Mouse (Mus musculus) macrophage (primary cell): ENCODE data around the gene Oas1e. TPM values are rescaled to one million over a fixed set of nuclear protein-coding genes. Genes with fewer than 3 reads are reported as not detected.
"Not testable (repeated sequence)": the region's sequence is repeated elsewhere in the genome, so short reads cannot be mapped to it uniquely, and the experiment has no call there.

Experiments used
- H3K27ac ChIP-seq: fragments of 350-480 bp; formaldehyde crosslinking; 2 replicates; pipeline ENCODE4 v1.9.0; 2021
- H3K36me3 ChIP-seq: fragments of 350-480 bp; formaldehyde crosslinking; 2 replicates; pipeline ENCODE4 v1.9.0; 2021; ENCODE audit errors: inconsistent target
- H3K4me3 ChIP-seq: fragments of 350-480 bp; formaldehyde crosslinking; 2 replicates; pipeline ENCODE4 v1.9.0; 2021; ENCODE audit errors: inconsistent target
- H3K79me2 ChIP-seq: fragments of 350-480 bp; formaldehyde crosslinking; 2 replicates; pipeline ENCODE4 v1.9.0; 2021; ENCODE audit errors: inconsistent target
- WGBS: methylation state at CpG from one replicate; pipeline ENCODE4 v1.1.7; 2026; ENCODE audit warnings: inconsistent platforms; ENCODE audit not compliant: missing documents; 5-methylcytosine and 5-hydroxymethylcytosine counted together
- polyA plus RNA-seq: library from polyadenylated mRNA; stranded (reverse); fragments of 250-400 nt; gene quantifications from 3 replicates; pipeline ENCODE4 v1.2.4, GENCODE M21; 2018; ENCODE audit warnings: inconsistent platforms

Gene Oas1e
- polyA plus RNA-seq, 1 experiment from 2014 or later: not detected

DNA sequence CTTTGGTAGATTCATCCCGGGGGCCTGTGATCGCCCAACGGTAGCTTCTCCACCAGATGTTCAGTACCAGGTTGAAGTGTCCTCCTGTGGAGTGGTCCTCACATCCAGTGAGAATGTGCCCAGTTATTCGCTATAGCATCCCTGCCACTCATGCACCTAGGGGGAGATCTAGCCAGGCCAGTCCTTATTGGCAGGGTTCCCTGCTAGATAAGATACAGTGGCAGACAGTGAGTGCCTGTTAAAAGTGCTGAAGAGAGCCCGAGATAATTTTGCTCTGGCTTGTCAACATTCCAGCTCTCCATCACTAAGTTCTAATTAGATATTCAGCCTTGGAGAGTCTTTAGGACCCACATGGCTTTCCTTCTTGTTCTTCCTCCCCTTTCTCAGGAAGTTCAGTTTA is 2.8 kb upstream of the Oas1e start:
- not testable (repeated sequence) for H3K4me3 ChIP-seq
- 87% methylated on average over 5 of the region's 5 CpGs for WGBS

DNA sequence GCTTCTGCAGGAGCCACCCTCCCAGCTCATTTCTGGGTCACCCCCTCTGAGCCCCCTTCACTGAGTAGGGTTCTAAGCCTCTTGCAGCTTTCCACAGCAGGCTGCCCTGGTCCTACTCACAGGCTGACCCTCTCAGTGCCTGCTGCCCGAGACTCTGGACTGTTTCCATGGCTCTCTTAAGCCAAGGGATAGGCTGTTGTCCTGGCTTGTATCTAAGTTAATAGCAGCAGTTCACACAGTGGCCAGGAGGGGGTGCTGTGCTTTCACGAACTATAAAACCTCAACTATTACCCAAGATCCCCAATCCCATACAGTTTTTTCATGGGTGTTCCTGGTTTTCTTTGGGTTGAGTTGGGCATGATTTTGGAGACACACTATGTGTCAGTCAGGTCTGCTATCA is 2.3 kb downstream of the Oas1e start:
- H3K4me3 ChIP-seq: no peak overlapping the region
- 5% methylated on average over 2 of the region's 2 CpGs for WGBS

More for the DNA sequence above, 2.8 kb upstream of the Oas1e start:
- H3K27ac ChIP-seq, H3K79me2 ChIP-seq, H3K36me3 ChIP-seq: not testable (repeated sequence)

DNA sequence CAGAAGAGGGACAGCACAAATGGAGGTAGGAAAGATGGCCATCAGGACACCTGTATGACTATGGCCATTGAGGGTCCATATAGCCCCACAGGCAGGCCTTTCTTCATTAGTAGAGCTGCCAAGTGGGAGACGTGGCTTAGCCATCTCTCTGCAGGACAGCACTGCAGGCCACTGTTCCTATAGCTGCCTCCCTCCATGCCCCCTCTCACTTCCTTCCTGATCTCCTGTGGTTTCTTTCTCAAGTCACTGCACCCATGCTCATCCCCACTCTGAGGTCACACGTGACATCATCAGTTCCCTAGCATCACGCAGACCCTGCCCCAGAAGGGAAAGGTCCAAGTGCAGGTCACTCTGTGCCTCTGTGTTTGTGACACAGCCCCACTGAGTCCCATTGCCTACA is 8.3 kb downstream of the Oas1e start:
- WGBS: 5% methylated on average over 3 of the region's 3 CpGs
- no peak overlapping the region for H3K27ac ChIP-seq
- H3K79me2 ChIP-seq: no peaks in the 10 kb centered on the region
- H3K36me3 ChIP-seq: no peaks in the 10 kb centered on the region
- H3K4me3 ChIP-seq: no peak overlapping the region

More for the DNA sequence above, 2.3 kb downstream of the Oas1e start:
- H3K36me3 ChIP-seq: no peaks in the 10 kb centered on the region
- H3K79me2 ChIP-seq: no peaks in the 10 kb centered on the region
- H3K27ac ChIP-seq: no peak overlapping the region

- no peak overlapping the region for H3K27ac ChIP-seq
- peaks cover under 1% of the 10 kb centered on the region for H3K79me2 ChIP-seq
- 100% methylated on average over 2 of the region's 2 CpGs for WGBS
- no peak overlapping the region for H3K4me3 ChIP-seq
- H3K36me3 ChIP-seq: no peaks in the 10 kb centered on the region
Measured at GRCm38 (mm10) chr5:120782446-120782845, 12.9 kb downstream of the Oas1e start.

DNA sequence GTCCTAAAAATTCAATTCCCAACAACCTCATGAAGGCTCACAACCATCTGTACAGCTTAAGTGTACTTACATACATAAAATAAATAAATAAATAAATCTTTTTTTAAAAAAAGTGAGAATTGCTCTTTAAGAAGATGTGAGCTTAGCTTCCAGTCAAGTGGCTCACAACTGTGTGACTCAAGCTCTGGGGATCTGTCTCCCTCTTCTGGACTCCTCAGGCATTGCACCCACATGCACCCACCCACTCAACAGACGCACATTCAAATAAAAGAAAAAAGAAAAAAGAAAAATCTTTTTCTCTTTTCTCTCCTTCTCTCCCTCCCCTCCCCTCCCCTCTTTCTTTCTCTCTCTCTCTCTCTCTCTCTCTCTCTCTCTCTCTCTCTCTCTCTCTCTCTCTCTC is 13.7 kb downstream of the Oas1e start:
- no peak overlapping the region for H3K4me3 ChIP-seq
- no peaks in the 10 kb centered on the region for H3K36me3 ChIP-seq
- no peak overlapping the region for H3K27ac ChIP-seq
- 100% methylated on average over 1 of the region's 1 CpGs for WGBS
- peaks cover 9% of the 10 kb centered on the region for H3K79me2 ChIP-seq

- Histone ChIP-seq H3K27ac (0 out of 2 replicates have a peak overlapping the region, but pooled peaks have one; percentile 5), H3K36me3 (peaks cover 2% of the 10 kb centered on the region; the same call in 1 of the 2 replicates), H3K79me2 (peaks cover 26% of the 10 kb centered on the region), H3K4me3 (no peak overlapping the region)
- WGBS: 4% methylated on average over 3 of the region's 3 CpGs
Measured at GRCm38 (mm10) chr5:120779922-120780321, 15.4 kb downstream of the Oas1e start.

GRCm38 (mm10) chr5:120778941-120779340 is 16.4 kb downstream of the Oas1e start:
- WGBS: 57% methylated on average over 2 of the region's 2 CpGs
- H3K27ac ChIP-seq: no peak overlapping the region
- H3K36me3 ChIP-seq: peaks cover 12% of the 10 kb centered on the region
- no peak overlapping the region for H3K4me3 ChIP-seq
- H3K79me2 ChIP-seq: peaks cover 36% of the 10 kb centered on the region

GRCm38 (mm10) chr5:120777478-120777877 is 17.9 kb downstream of the Oas1e start, which contains the start of gene Oas3:
Oas3 (minus strand) TSS chr5:120777661.
- WGBS: 3% methylated on average over 9 of the region's 9 CpGs
- Histone ChIP-seq H3K79me2 (peaks cover 47% of the 10 kb centered on the region), H3K4me3 (peak within 1 kb of the TSS; percentile 78), H3K27ac (peak within 1 kb of the TSS; percentile 80), H3K36me3 (peaks cover 27% of the 10 kb centered on the region)

GRCm38 (mm10) chr5:120776801-120777200 is 18.5 kb downstream of the Oas1e start:
- Histone ChIP-seq H3K79me2 (peaks cover 53% of the 10 kb centered on the region), H3K4me3 (peak overlapping the region; percentile 78), H3K27ac (peak overlapping the region; percentile 80), H3K36me3 (peaks cover 33% of the 10 kb centered on the region)
- WGBS: 82% methylated on average over 5 of the region's 5 CpGs

- Histone ChIP-seq H3K27ac (peak overlapping the region; percentile 80), H3K36me3 (peaks cover 47% of the 10 kb centered on the region), H3K4me3 (peak overlapping the region; percentile 78; the same call in 1 of the 2 replicates), H3K79me2 (peaks cover 65% of the 10 kb centered on the region)
- 5% methylated on average over 14 of the region's 14 CpGs for WGBS
Measured at GRCm38 (mm10) chr5:120775287-120775985, 19.9 kb downstream of the Oas1e start.

DNA sequence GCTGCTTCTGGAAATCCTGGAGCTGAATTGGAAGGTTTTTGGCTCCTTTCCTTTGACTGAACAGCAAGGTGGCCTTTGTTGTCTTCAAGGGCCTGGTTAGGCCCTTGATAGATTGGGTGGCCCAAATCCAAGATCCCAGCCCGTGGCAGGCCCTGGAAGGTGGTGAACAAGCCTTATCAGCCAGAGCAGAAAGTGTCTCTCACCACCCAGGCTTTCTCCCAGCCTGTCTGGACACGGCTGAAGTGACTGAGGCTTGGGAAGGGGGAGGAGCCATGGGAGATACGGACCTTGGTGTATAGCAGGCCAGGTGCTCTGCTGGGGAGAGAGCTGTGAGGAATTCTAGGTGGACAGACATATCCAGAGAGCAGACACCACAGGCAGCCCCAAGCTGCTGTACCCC is 25.9 kb downstream of the Oas1e start:
- H3K4me3 ChIP-seq: no peak overlapping the region
- H3K27ac ChIP-seq: no peak overlapping the region
- WGBS: 91% methylated on average over 2 of the region's 3 CpGs
- H3K36me3 ChIP-seq: peaks cover 94% of the 10 kb centered on the region
- peaks cover 65% of the 10 kb centered on the region for H3K79me2 ChIP-seq

DNA sequence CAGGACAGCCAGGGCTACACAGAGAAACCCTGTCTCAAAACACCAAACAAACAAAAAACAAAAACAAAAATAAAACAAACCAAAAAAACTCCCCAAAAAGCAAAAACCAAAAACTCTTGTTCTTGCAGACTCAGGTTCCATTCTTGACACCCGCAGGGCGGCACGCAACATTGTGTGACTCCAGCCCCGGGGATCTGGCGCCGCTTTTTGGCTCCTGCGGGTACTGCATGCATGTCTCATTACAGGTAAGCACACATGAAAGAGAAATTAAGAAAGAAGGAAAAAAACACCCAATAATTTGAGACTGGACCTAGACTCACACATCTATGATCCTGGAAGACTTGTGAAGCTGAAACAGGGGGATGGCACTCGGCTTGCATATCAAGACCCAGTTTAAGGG is 30.3 kb downstream of the Oas1e start:
- 92% methylated on average over 8 of the region's 8 CpGs for WGBS
- Histone ChIP-seq H3K27ac (no peak overlapping the region), H3K36me3 (peaks cover 94% of the 10 kb centered on the region), H3K79me2 (peaks cover 27% of the 10 kb centered on the region; the same call in 1 of the 2 replicates), H3K4me3 (no peak overlapping the region)

GRCm38 (mm10) chr5:120761901-120762300 is 33.4 kb downstream of the Oas1e start:
- H3K27ac ChIP-seq: no peak overlapping the region
- no peak overlapping the region for H3K4me3 ChIP-seq
- peaks cover 89% of the 10 kb centered on the region for H3K36me3 ChIP-seq
- 90% methylated on average over 6 of the region's 6 CpGs for whole genome bisulfite sequencing
- H3K79me2 ChIP-seq: no peaks in the 10 kb centered on the region; the same call in 1 of the 2 replicates

DNA sequence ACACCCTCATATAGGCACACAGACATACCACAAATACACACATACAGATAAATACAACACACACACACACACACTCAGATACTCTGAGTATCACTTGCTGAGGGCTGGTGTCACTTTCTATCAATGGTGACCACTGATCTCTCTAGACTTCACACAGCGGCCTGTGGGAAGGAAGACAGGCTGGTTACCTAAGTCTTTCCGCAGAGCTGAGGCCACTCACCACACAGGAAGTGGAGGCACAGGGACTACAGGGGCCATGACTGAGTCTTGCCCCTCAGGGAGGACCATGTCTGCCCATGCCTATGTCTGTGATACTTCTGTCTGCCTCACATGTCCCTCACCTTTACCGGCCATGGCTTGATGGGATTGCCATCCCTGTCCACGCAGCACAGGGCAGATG is 41.1 kb downstream of the Oas1e start:
- Histone ChIP-seq H3K4me3 (no peak overlapping the region), H3K36me3 (peaks cover 71% of the 10 kb centered on the region), H3K79me2 (peaks cover 5% of the 10 kb centered on the region), H3K27ac (no peak overlapping the region)
- WGBS: 63% methylated on average over 3 of the region's 4 CpGs

DNA sequence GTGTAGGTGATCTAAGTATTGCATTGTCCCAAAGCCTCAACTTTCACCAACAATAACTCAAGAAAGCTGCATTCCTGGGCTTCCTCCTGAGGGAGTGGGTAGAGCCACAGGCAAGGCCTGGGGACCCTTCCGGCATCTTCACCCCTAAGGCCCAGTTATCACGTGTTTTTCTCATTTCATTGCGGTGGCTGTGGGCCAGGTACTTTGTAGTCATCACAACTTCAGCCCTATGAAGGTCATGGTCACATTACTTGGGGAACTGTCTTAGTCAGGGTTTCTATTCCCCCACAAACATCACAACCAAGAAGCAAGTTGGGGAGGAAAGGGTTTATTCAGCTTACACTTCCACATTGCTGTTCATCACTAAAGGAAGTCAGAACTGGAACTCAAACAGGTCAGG is 42.5 kb downstream of the Oas1e start:
- Histone ChIP-seq H3K27ac (no peak overlapping the region), H3K79me2 (peaks cover 19% of the 10 kb centered on the region), H3K36me3 (peaks cover 66% of the 10 kb centered on the region), H3K4me3 (no peak overlapping the region)
- 90% methylated on average over 3 of the region's 3 CpGs for WGBS
